Mouse (Mus musculus) bone marrow macrophage, adult 2 months (primary cell): Measurements from ENCODE around the gene Abl2.

Source experiments
- CTCF ChIP-seq: IDR thresholded peaks from 2 replicates; pipeline ENCODE4 v1.5.1; 2012; ENCODE audit warnings: low read depth, mild to moderate bottlenecking, low read length, moderate library complexity
- POLR2A ChIP-seq: IDR thresholded peaks from 2 replicates; pipeline ENCODE4 v1.6.1; 2012; ENCODE audit warnings: mild to moderate bottlenecking, low read depth, low read length, borderline replicate concordance

DNA sequence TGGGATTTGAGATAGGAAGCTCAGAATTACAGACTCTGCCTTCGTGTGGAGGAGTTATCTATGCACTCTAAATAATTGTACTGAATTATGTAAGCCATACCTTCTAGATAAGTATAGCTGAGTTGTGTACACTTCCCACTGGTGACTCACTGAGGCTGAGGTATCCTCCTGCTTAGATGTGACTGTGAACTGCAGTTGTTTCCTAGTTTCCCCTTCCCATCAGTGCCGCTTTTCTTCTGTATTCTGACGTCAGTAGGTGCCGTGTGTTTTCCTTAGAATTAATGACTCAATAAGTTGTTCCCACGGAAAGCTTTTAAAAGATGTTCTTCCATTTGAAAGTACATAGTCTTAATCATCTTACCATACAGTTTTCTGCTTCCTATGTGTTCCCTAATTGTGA lies 34.7 kb downstream of the Abl2 start:
- no peak for TF ChIP-seq POLR2A
- no peak for TF ChIP-seq CTCF
